Mouse (Mus musculus): ENCODE measurements around the gene Luzp1. TPM values are rescaled to one million over a fixed set of nuclear protein-coding genes. Genes with fewer than 3 reads are reported as not detected.

Gene Luzp1
- polyA plus RNA-seq, 1 experiment from 2014 or later: 150 TPM

DNA sequence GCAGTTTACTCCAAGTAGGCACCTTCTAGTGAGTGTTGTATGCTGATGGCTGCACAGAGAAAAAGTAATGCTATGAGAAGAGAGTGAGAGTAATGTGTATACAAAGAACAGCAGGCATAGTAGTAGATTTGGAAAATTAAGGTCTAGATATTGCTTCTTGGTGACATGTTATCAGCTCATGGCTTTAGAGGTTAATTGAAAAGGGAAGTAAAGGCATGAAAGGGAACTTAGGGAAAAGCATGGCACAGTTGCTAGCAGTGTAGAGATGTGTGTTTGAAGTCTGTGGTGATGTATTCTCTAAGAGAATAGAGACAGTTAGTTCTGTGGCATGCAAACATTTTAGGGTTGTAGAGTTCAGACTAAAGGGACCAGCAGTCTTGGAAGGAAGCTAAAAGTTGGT, 50.3 kb downstream of the Luzp1 start:
- no peaks in the 10 kb centered on the region for H3K9me3 ChIP-seq
- peaks cover 10% of the 10 kb centered on the region; the same call in 1 of the 2 replicates for H3K4me1 ChIP-seq
- H3K27me3 ChIP-seq (replicated peaks; ENCODE audit: low read depth, poor library complexity, severe bottlenecking): no peaks in the 10 kb centered on the region
- no peak for DNase-seq (ENCODE audit: low spot score)
- no peak overlapping the region for H3K27ac ChIP-seq (replicated peaks)
- H3K36me3 ChIP-seq (replicated peaks): peaks cover 24% of the 10 kb centered on the region
- no peak overlapping the region for H3K4me3 ChIP-seq

DNA sequence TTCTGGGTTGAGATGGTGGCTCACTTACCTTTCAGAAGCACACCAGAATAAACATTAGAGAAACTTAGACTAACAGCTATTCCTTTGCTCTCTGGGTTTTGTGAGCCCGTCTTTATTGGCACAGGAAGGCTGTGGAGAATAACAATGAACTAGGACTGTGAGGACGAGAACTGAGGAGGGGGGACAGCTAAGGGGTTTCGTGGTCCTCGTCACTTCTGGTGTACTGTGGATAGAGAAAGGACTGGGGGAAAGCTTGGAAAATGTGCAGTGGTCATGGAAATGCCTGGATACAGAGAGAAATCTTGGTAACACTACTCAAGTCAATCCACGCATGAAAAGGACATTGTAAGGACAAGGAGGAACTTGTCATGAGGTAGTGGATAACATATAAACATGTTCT, 52.3 kb downstream of the Luzp1 start:
- peaks cover 27% of the 10 kb centered on the region for H3K36me3 ChIP-seq (replicated peaks)
- 82% methylated on average over 5 of the region's 5 CpGs for WGBS
- no peak for DNase-seq (ENCODE audit: low spot score)
- no peaks in the 10 kb centered on the region for H3K27me3 ChIP-seq (replicated peaks; ENCODE audit: low read depth, poor library complexity, severe bottlenecking)
- H3K4me1 ChIP-seq: no peaks in the 10 kb centered on the region
- H3K27ac ChIP-seq (replicated peaks): no peak overlapping the region
- no peak overlapping the region for H3K4me3 ChIP-seq
- H3K9me3 ChIP-seq: no peaks in the 10 kb centered on the region

DNA sequence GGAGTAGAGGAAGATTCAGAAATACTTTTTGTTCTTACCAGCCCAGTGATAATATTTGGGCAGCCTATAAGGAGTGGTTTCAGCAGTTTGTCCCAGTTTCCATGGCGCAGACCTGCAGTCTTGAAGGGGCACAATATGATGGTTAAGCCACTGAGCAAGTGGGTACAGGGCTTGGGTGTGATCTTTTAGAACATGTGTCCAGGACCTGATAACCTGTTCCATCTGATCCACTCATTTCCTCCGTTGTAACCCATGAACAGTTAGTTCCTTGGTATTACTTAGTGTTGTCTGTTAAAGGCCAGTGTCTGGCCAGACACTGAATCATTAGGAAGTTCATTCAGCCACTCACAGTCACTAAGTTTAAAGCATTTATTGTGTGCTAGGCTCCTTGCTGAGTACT, 54.7 kb downstream of the Luzp1 start:
- Histone ChIP-seq H3K9me3 (no peaks in the 10 kb centered on the region), H3K36me3 (replicated peaks) (peaks cover 42% of the 10 kb centered on the region), H3K27me3 (replicated peaks; ENCODE audit: low read depth, poor library complexity, severe bottlenecking) (no peaks in the 10 kb centered on the region), H3K27ac (replicated peaks) (no peak overlapping the region), H3K4me1 (no peaks in the 10 kb centered on the region), H3K4me3 (no peak overlapping the region)
- DNase-seq (ENCODE audit: low spot score): no peak
- 89% methylated on average over 2 of the region's 2 CpGs for WGBS

DNA sequence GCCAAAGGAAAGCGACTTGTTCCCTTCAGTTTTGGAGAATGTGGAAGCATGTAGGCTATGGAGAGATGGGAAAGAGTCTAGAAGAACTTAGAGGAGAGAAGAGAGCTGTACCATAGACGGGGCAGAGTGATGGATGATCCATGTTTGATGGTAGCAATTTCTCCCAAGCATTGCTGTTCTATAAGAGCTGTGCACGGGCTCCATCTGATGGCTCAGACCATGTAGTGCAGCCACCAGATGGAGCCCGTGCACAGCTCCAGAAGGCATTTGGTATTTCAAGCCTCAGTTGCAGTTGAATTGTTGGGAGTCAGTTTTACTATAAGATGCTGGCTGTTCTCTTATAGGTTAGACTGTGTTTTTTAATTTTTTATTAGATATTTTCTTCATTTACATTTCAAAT, 56.9 kb downstream of the Luzp1 start:
- peaks cover 52% of the 10 kb centered on the region for H3K36me3 ChIP-seq (replicated peaks)
- 22% methylated on average over 4 of the region's 4 CpGs for WGBS
- H3K4me3 ChIP-seq: no peak overlapping the region
- H3K27me3 ChIP-seq (replicated peaks; ENCODE audit: low read depth, poor library complexity, severe bottlenecking): no peaks in the 10 kb centered on the region
- no peaks in the 10 kb centered on the region for H3K9me3 ChIP-seq
- no peaks in the 10 kb centered on the region for H3K4me1 ChIP-seq
- no peak overlapping the region for H3K27ac ChIP-seq (replicated peaks)
- DNase-seq (ENCODE audit: low spot score): peak; percentile 40

DNA sequence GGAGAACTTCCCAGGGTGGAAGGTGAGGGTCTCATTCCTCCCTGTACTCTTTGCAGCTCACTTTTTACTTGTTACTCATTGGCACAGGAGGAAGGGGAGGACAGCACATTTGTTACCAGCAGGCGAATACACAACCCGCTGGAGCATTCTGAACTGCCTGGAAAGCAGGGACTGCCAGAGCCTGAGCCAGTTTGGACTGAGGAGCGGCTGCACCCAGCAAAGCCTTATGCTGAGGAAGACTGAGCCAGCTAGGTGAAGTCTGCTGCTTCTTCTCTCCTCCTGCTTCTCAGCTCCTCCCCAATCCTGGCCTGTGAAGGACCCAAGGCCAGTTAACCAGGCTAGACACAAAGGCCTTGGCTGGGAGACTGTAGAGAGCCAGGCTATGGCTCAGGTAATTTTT, 75.6 kb downstream of the Luzp1 start:
- Histone ChIP-seq H3K27me3 (replicated peaks; ENCODE audit: low read depth, poor library complexity, severe bottlenecking) (no peaks in the 10 kb centered on the region), H3K36me3 (replicated peaks) (peaks cover 100% of the 10 kb centered on the region), H3K27ac (replicated peaks) (no peak overlapping the region), H3K4me3 (no peak overlapping the region), H3K4me1 (no peaks in the 10 kb centered on the region), H3K9me3 (no peaks in the 10 kb centered on the region)
- no peak for DNase-seq (ENCODE audit: low spot score)
- 97% methylated on average over 3 of the region's 3 CpGs for WGBS

DNA sequence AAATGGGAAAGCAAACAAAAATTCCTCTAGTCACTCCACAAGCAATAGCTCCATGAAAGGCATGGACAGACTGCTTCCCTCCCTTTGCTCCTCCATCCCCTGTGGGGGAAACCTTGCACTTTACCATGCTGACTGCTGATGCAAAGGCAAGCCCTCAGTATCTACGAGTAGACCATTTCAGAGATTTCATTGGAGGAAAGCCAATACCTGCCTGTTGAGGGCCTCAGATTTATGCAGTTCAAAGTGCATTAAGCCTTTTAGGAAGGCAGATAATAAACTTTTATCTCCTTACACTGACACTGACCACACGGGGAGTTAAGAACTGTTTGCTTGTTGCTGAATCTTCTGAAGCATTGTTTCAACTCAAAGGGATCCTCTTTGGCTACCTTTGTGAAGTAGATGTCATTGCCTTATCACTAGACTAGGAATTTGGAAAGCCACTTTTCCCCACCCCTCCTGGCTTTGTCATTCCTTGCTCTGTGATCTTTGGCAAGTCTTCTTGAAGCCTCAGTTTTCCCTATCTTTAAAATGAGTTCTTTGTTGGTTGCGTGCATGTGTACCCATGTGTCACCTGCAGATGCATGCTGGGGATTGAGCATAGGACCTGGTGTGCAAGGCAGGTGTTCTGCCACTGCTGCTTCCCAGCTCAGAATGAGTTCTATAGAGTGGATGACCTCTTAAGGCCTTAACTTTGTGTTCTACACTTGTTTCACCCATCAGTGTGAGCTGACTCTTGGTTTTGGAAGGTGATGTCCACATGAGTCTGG, 76.9 kb downstream of the Luzp1 start:
- Histone ChIP-seq H3K9me3 (no peaks in the 10 kb centered on the region), H3K27ac (replicated peaks) (no peak overlapping the region), H3K4me1 (no peaks in the 10 kb centered on the region), H3K4me3 (no peak overlapping the region), H3K36me3 (replicated peaks) (peaks cover 100% of the 10 kb centered on the region), H3K27me3 (replicated peaks; ENCODE audit: low read depth, poor library complexity, severe bottlenecking) (no peaks in the 10 kb centered on the region)
- DNase-seq (ENCODE audit: low spot score): no peak
- WGBS: 87% methylated on average over 3 of the region's 3 CpGs

DNA sequence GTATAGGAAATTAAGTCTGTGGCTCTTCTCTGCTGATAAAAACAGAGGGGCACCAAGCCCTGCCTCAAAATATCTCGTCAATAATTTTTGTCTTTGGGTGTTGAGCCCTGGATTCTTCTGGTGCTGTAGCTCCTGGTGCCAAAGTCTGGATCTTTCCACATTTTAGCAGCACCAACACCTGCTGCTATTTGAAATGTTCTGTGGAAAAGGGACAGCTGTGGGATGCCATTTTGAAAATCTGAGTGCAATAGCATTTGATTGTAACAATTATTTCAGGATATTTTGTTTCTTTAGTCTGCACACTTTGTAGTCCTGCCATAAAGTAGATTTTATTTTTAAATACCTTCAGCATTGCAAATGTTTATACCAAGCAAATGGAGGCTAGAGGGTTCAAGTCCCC, 78.2 kb downstream of the Luzp1 start:
- DNase-seq (ENCODE audit: low spot score): no peak
- H3K9me3 ChIP-seq: no peaks in the 10 kb centered on the region
- no peaks in the 10 kb centered on the region for H3K27me3 ChIP-seq (replicated peaks; ENCODE audit: low read depth, poor library complexity, severe bottlenecking)
- H3K27ac ChIP-seq (replicated peaks): no peak overlapping the region
- H3K36me3 ChIP-seq (replicated peaks): peaks cover 100% of the 10 kb centered on the region
- H3K4me1 ChIP-seq: no peaks in the 10 kb centered on the region
- no peak overlapping the region for H3K4me3 ChIP-seq
- WGBS: 83% methylated on average over 1 of the region's 1 CpGs

DNA sequence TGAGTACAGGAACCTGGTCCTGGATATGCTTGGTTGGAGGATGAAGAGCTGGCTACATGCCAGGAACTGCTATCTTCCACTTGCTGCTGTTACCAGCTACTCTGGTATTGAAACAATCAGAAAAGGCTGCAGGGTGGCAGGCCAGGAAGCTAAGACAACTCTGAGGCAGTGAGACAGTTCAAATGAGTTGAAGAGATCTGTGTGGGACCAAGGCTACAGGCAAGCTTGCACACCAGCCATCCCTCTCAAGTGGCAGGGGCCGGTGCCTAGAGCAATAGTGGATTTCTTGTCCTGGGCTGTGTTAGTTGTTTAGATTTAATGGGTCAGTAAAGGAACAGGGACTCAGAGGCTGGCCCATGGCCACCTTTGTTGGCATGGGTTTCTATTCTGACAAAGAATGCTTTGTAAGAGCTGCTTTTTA, 78.8 kb downstream of the Luzp1 start:
- Histone ChIP-seq H3K27me3 (replicated peaks; ENCODE audit: low read depth, poor library complexity, severe bottlenecking) (no peaks in the 10 kb centered on the region), H3K27ac (replicated peaks) (no peak overlapping the region), H3K4me3 (no peak overlapping the region), H3K9me3 (no peaks in the 10 kb centered on the region), H3K36me3 (replicated peaks) (peaks cover 100% of the 10 kb centered on the region), H3K4me1 (no peaks in the 10 kb centered on the region)
- DNase-seq (ENCODE audit: low spot score): no peak
- 81% methylated on average over 1 of the region's 1 CpGs for WGBS

DNA sequence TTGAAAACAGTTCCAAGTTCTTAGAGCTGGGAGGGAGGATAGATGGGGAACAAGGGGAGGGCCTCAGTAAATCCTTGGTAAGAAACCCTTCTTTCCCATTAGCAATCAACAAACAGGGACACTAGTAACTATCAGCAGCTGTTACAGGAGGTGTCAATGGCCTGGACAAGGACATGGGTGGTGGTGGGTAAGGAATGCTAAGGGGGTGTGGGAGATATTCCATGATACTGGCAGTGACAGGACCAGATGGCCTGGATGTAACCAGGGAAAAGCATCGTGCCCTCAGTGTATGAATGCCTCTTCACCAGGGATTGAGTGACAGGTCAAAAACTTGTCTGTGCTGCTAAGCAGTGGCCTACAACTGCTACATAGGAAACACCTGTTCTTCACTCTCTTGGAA, 83.5 kb downstream of the Luzp1 start:
- Histone ChIP-seq H3K9me3 (no peaks in the 10 kb centered on the region), H3K27me3 (replicated peaks; ENCODE audit: low read depth, poor library complexity, severe bottlenecking) (no peaks in the 10 kb centered on the region), H3K27ac (replicated peaks) (no peak overlapping the region), H3K36me3 (replicated peaks) (peaks cover 98% of the 10 kb centered on the region), H3K4me3 (no peak overlapping the region), H3K4me1 (no peaks in the 10 kb centered on the region)
- 92% methylated on average over 1 of the region's 1 CpGs for WGBS
- DNase-seq (ENCODE audit: low spot score): no peak

DNA sequence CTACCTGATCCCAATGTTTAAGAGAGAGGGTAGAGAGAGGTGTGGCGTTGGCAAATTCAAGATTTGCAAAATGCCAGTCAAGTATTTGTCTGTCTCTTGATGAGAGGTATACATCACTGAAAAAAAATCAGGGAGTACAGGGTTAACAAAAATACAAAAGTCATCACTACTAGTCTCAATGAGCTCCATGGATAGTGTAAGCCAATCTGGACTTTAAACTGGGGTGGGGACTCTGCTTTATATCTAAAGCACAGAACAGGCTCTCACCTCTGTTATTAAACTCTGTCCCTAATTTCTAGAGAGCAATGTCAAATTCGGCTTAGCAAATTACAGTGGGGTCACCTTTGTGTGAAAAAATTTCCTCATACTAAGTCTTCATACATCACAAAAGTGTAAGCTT, 88.1 kb downstream of the Luzp1 start:
- Histone ChIP-seq H3K27me3 (replicated peaks; ENCODE audit: low read depth, poor library complexity, severe bottlenecking) (no peaks in the 10 kb centered on the region), H3K36me3 (replicated peaks) (peaks cover 98% of the 10 kb centered on the region), H3K4me3 (no peak overlapping the region), H3K4me1 (no peaks in the 10 kb centered on the region), H3K9me3 (no peaks in the 10 kb centered on the region), H3K27ac (replicated peaks) (no peak overlapping the region)
- no peak for DNase-seq (ENCODE audit: low spot score)
- WGBS: 90% methylated on average over 2 of the region's 2 CpGs

DNA sequence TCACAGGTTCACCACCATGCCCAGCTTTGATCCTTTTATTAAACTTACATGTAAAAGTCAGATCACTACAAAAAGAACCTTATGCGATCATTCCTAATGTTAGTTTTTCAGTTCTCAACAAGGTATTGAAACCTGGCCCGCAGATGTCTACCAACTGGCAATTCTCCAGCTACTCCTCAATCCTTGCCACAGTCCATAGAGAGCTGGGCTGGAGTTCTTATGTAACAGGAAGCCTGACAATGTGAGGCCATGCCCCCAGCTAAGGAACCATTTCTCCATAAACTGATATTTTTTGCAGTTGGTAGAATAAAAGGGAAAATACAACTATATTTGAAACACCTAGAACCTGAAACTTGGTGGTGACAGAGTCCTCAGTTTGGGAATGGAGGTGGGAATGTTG, 90.1 kb downstream of the Luzp1 start:
- Histone ChIP-seq H3K27me3 (replicated peaks; ENCODE audit: low read depth, poor library complexity, severe bottlenecking) (no peaks in the 10 kb centered on the region), H3K27ac (replicated peaks) (no peak overlapping the region), H3K36me3 (replicated peaks) (peaks cover 98% of the 10 kb centered on the region), H3K4me1 (no peaks in the 10 kb centered on the region), H3K4me3 (no peak overlapping the region), H3K9me3 (no peaks in the 10 kb centered on the region)
- WGBS: 96% methylated on average over 2 of the region's 2 CpGs
- no peak for DNase-seq (ENCODE audit: low spot score)

DNA sequence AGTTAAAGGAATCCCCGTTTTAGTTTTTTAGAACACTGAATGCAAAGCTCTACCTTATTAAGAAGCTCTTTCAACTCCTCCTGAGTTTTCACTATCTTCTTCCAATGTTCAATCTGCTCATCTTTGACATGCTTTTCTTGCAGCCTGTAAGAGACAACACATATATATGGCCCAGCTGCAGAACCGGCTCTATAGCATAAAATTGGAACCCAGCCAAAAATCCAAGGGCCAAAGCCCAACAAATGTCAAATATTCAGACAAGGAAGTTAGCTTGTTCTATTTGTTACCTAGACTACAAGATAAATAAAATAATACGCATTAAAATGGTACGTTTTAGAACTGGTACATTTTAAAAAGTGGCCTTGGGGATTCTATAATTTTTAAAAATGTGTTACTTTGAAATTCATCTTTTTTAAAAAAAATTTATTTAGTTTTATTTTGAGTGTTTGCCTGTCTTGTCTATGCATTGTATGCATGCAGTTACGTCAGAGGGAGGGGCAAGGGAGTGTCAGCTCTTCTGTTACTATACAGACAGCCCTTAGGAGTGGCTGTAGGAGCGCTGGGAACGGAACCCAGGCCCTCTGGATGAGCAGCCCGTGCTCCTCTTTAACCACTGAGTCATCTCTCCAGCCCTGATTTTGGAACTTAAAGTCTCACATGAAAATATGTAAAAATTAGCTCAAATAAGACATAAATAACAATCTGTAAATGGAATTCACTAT, 90.9 kb downstream of the Luzp1 start:
- no peak overlapping the region for H3K4me3 ChIP-seq
- H3K27me3 ChIP-seq (replicated peaks; ENCODE audit: low read depth, poor library complexity, severe bottlenecking): no peaks in the 10 kb centered on the region
- peaks cover 100% of the 10 kb centered on the region for H3K36me3 ChIP-seq (replicated peaks)
- H3K27ac ChIP-seq (replicated peaks): no peak overlapping the region
- H3K9me3 ChIP-seq: no peaks in the 10 kb centered on the region
- DNase-seq (ENCODE audit: low spot score): no peak
- 95% methylated on average over 8 of the region's 8 CpGs for WGBS
- H3K4me1 ChIP-seq: no peaks in the 10 kb centered on the region

DNA sequence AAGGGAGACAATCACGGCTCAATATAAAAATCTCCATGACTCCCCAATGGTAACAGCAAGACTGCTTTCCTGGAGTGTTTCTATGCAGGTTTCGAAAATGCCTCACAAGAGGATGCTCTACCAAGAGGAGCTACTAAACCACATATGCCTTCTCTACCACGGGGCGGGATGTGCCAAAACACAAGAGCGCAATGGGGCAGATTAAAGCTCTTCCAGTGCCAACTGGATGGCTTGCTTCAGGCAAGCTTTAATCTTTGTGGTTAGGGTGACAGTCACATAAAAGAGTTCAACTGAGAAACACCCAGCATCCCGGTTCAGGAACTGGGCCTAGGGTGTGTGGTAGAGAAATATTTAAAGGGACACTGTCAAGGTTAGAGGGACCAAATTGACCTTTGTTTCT, 93.2 kb downstream of the Luzp1 start:
- Histone ChIP-seq H3K27ac (replicated peaks) (no peak overlapping the region), H3K9me3 (no peaks in the 10 kb centered on the region), H3K27me3 (replicated peaks; ENCODE audit: low read depth, poor library complexity, severe bottlenecking) (no peaks in the 10 kb centered on the region), H3K4me3 (no peak overlapping the region), H3K36me3 (replicated peaks) (peaks cover 100% of the 10 kb centered on the region), H3K4me1 (no peaks in the 10 kb centered on the region)
- WGBS: 90% methylated on average over 6 of the region's 6 CpGs
- DNase-seq (ENCODE audit: low spot score): no peak
